Mouse (Mus musculus): ENCODE data around the gene Slc1a1. TPM values are rescaled to one million over a fixed set of nuclear protein-coding genes. Genes with fewer than 3 reads are reported as not detected.
A peak's percentile ranks its signal among the peaks of the same experiment; 100 is the strongest.

Gene Slc1a1
- polyA plus RNA-seq, 1 experiment from 2014 or later: 0.88 TPM

DNA sequence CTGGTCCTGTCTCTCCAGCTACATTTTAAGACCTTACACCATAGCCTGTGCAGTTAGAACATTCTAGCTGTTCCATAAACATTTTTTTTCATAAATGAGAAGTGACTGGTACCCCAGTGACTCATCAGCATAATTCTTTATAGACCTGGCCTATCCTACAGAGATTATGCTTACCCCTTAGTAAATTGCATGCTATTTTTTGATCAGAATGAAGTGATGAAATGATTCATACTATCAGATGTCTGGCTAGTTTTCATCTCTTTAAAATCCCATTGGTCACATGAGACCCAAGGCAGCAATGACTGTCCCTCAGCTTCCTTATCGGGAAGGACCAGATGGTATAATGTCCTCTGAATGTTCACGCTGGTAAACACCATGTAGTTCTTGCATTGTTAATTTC, 65.9 kb downstream of the Slc1a1 start:
- Histone ChIP-seq H3K27ac (ENCODE audit: low read length) (no peak overlapping the region), H3K4me1 (ENCODE audit: control insufficient read depth, insufficient read depth, low read length) (no peaks in the 10 kb centered on the region), H3K9me3 (ENCODE audit: control insufficient read depth, low read length) (no peaks in the 10 kb centered on the region), H3K9ac (ENCODE audit: low read depth, low read length) (no peak overlapping the region), H3K4me2 (ENCODE audit: low read depth, low read length) (no peak overlapping the region), H3K36me3 (ENCODE audit: control insufficient read depth, insufficient read depth, low read length) (no peaks in the 10 kb centered on the region), H3K4me3 (ENCODE audit: low read length) (no peak overlapping the region), H3K27me3 (replicated peaks; ENCODE audit: control insufficient read depth, insufficient read depth, low read length) (no peaks in the 10 kb centered on the region)
- WGBS: 92% methylated on average over 2 of the region's 2 CpGs
- ATAC-seq: no peak

DNA sequence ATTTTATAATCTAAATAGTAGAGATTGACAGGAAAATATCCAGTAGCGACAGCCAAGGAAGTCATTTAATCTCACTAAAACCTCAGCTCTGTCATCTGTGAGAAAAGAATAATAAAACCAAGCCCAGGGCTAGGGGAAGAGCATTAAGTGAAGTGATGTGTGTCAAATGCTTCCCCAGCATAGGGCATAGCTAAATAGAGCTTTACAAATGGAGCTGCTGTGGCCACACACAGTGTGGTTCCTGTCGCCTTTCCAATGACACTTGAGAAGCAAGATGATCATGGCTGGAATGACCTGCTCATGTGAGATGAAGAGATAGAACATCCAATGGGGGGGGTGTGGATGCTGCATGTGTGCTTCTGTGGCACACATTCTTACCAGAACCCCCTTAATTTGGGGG, 67.3 kb downstream of the Slc1a1 start:
- no peak for ATAC-seq
- Histone ChIP-seq H3K36me3 (ENCODE audit: control insufficient read depth, insufficient read depth, low read length) (no peaks in the 10 kb centered on the region), H3K4me1 (ENCODE audit: control insufficient read depth, insufficient read depth, low read length) (no peaks in the 10 kb centered on the region), H3K27me3 (replicated peaks; ENCODE audit: control insufficient read depth, insufficient read depth, low read length) (no peaks in the 10 kb centered on the region), H3K4me2 (ENCODE audit: low read depth, low read length) (no peak overlapping the region), H3K9ac (ENCODE audit: low read depth, low read length) (no peak overlapping the region), H3K27ac (ENCODE audit: low read length) (no peak overlapping the region), H3K9me3 (ENCODE audit: control insufficient read depth, low read length) (no peaks in the 10 kb centered on the region), H3K4me3 (ENCODE audit: low read length) (no peak overlapping the region)
- WGBS: 76% methylated on average over 2 of the region's 2 CpGs

DNA sequence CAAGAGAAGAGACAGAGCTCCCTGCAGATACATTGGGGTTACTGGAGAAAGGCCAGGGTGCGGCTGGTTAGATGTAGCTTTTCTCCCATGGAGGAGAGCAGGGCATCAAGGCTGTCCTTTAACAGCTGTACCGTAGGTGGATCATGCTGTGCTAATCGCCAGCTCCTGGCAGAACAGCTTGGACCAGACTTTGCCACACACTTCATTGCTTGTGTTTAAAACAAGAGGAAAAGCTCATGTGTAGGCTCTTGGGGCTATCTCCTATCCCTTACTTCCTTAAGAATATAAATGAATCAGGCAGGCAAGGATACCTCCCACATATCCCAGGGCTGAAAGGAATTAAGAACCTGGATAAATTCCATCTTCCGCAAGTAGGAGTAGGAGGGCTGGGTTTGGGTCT, 68.0 kb downstream of the Slc1a1 start:
- H3K9me3 ChIP-seq (ENCODE audit: control insufficient read depth, low read length): no peaks in the 10 kb centered on the region
- H3K4me2 ChIP-seq (ENCODE audit: low read depth, low read length): no peak overlapping the region
- H3K27me3 ChIP-seq (replicated peaks; ENCODE audit: control insufficient read depth, insufficient read depth, low read length): no peaks in the 10 kb centered on the region
- H3K9ac ChIP-seq (ENCODE audit: low read depth, low read length): no peak overlapping the region
- no peak overlapping the region for H3K27ac ChIP-seq (ENCODE audit: low read length)
- H3K4me3 ChIP-seq (ENCODE audit: low read length): no peak overlapping the region
- no peaks in the 10 kb centered on the region for H3K36me3 ChIP-seq (ENCODE audit: control insufficient read depth, insufficient read depth, low read length)
- H3K4me1 ChIP-seq (ENCODE audit: control insufficient read depth, insufficient read depth, low read length): no peaks in the 10 kb centered on the region
- 79% methylated on average over 4 of the region's 4 CpGs for WGBS
- no peak for ATAC-seq

- Histone ChIP-seq H3K36me3 (ENCODE audit: control insufficient read depth, insufficient read depth, low read length) (no peaks in the 10 kb centered on the region), H3K4me1 (ENCODE audit: control insufficient read depth, insufficient read depth, low read length) (no peaks in the 10 kb centered on the region), H3K27ac (ENCODE audit: low read length) (no peak overlapping the region), H3K4me3 (ENCODE audit: low read length) (no peak overlapping the region), H3K4me2 (ENCODE audit: low read depth, low read length) (no peak overlapping the region), H3K9ac (ENCODE audit: low read depth, low read length) (no peak overlapping the region), H3K9me3 (ENCODE audit: control insufficient read depth, low read length) (no peaks in the 10 kb centered on the region), H3K27me3 (replicated peaks; ENCODE audit: control insufficient read depth, insufficient read depth, low read length) (no peaks in the 10 kb centered on the region)
- ATAC-seq: 0 out of 2 replicates have a peak, but pooled peaks have one; percentile 40
- 61% methylated on average over 8 of the region's 8 CpGs for WGBS
Observed at GRCm38 (mm10) chr19:28903536-28904119, 68.8 kb downstream of the Slc1a1 start.

GRCm38 (mm10) chr19:28908186-28908585, 73.3 kb downstream of the Slc1a1 start:
- Histone ChIP-seq H3K27ac (ENCODE audit: low read length) (no peak overlapping the region), H3K4me3 (ENCODE audit: low read length) (no peak overlapping the region), H3K27me3 (replicated peaks; ENCODE audit: control insufficient read depth, insufficient read depth, low read length) (no peaks in the 10 kb centered on the region), H3K4me1 (ENCODE audit: control insufficient read depth, insufficient read depth, low read length) (no peaks in the 10 kb centered on the region), H3K36me3 (ENCODE audit: control insufficient read depth, insufficient read depth, low read length) (no peaks in the 10 kb centered on the region), H3K4me2 (ENCODE audit: low read depth, low read length) (no peak overlapping the region), H3K9me3 (ENCODE audit: control insufficient read depth, low read length) (no peaks in the 10 kb centered on the region), H3K9ac (ENCODE audit: low read depth, low read length) (no peak overlapping the region)
- 57% methylated on average over 4 of the region's 4 CpGs for WGBS
- ATAC-seq: no peak

- Histone ChIP-seq H3K27ac (ENCODE audit: low read length) (no peak overlapping the region), H3K4me2 (ENCODE audit: low read depth, low read length) (no peak overlapping the region), H3K27me3 (replicated peaks; ENCODE audit: control insufficient read depth, insufficient read depth, low read length) (no peaks in the 10 kb centered on the region), H3K4me1 (ENCODE audit: control insufficient read depth, insufficient read depth, low read length) (no peaks in the 10 kb centered on the region), H3K9me3 (ENCODE audit: control insufficient read depth, low read length) (no peaks in the 10 kb centered on the region), H3K9ac (ENCODE audit: low read depth, low read length) (no peak overlapping the region), H3K4me3 (ENCODE audit: low read length) (no peak overlapping the region), H3K36me3 (ENCODE audit: control insufficient read depth, insufficient read depth, low read length) (no peaks in the 10 kb centered on the region)
- no peak for ATAC-seq
- WGBS: 63% methylated on average over 9 of the region's 9 CpGs
Observed at GRCm38 (mm10) chr19:28908693-28909092, 73.8 kb downstream of the Slc1a1 start.

DNA sequence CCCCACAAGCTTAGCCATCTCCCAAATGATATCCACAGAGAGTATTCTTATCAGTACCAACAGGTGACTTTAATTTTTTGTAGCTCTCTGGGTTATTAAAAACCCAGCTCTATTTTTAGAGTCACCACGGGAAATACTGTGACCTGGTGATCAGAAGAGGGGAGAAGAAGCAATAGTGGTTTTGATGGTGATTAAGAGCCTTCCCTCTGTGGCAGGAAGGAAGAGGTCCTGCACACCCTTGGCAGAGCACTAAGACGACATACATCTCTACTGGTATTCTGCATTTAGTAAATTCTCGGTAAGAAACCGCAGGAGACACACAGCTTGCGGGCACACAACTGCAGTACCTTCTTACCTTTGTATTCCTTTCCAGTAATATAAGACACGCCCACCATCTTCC, 79.7 kb downstream of the Slc1a1 start:
- no peaks in the 10 kb centered on the region for H3K9me3 ChIP-seq (ENCODE audit: control insufficient read depth, low read length)
- H3K27me3 ChIP-seq (replicated peaks; ENCODE audit: control insufficient read depth, insufficient read depth, low read length): no peaks in the 10 kb centered on the region
- WGBS: 80% methylated on average over 6 of the region's 6 CpGs
- H3K36me3 ChIP-seq (ENCODE audit: control insufficient read depth, insufficient read depth, low read length): no peaks in the 10 kb centered on the region
- no peak overlapping the region for H3K4me2 ChIP-seq (ENCODE audit: low read depth, low read length)
- ATAC-seq: no peak
- no peak overlapping the region for H3K27ac ChIP-seq (ENCODE audit: low read length)
- H3K9ac ChIP-seq (ENCODE audit: low read depth, low read length): no peak overlapping the region
- peaks cover 7% of the 10 kb centered on the region for H3K4me1 ChIP-seq (ENCODE audit: control insufficient read depth, insufficient read depth, low read length)
- no peak overlapping the region for H3K4me3 ChIP-seq (ENCODE audit: low read length)

DNA sequence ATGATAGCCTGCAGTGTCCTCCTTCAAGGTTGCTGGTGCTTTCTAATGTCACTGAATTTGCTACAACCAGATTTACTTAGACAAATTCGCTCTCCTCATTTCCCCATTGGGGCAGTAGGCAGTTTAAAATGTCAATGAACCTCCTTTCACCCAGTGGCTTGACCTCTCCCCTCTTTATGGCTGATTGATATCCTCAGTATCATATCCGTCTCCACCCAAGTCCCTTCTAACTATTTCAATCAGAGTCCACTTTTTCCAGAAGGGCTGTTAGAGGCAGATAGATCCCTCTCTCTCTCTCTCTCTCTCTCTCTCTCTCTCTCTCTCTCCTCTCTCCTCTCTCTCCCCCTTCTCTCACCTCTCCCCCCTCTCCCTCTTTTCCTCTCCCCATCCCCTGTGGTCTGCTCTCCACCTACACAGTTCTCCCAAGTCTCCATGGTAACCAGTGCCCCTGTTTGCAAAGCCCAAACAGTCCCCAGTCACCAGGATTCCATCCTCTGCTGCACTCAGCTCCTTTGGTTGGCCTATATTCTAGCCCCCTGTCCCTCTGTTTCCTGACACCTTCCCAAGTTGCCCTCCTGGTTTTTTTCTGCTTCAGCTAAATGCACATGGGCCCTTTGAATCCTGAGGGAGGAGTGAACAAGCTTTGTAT, 80.9 kb downstream of the Slc1a1 start:
- no peaks in the 10 kb centered on the region for H3K9me3 ChIP-seq (ENCODE audit: control insufficient read depth, low read length)
- 60% methylated on average over 2 of the region's 2 CpGs for WGBS
- H3K27me3 ChIP-seq (replicated peaks; ENCODE audit: control insufficient read depth, insufficient read depth, low read length): no peaks in the 10 kb centered on the region
- H3K4me2 ChIP-seq (ENCODE audit: low read depth, low read length): no peak overlapping the region
- no peak overlapping the region for H3K9ac ChIP-seq (ENCODE audit: low read depth, low read length)
- no peak overlapping the region for H3K4me3 ChIP-seq (ENCODE audit: low read length)
- peaks cover 7% of the 10 kb centered on the region for H3K4me1 ChIP-seq (ENCODE audit: control insufficient read depth, insufficient read depth, low read length)
- no peak overlapping the region for H3K27ac ChIP-seq (ENCODE audit: low read length)
- ATAC-seq: peak; percentile 58
- H3K36me3 ChIP-seq (ENCODE audit: control insufficient read depth, insufficient read depth, low read length): no peaks in the 10 kb centered on the region

DNA sequence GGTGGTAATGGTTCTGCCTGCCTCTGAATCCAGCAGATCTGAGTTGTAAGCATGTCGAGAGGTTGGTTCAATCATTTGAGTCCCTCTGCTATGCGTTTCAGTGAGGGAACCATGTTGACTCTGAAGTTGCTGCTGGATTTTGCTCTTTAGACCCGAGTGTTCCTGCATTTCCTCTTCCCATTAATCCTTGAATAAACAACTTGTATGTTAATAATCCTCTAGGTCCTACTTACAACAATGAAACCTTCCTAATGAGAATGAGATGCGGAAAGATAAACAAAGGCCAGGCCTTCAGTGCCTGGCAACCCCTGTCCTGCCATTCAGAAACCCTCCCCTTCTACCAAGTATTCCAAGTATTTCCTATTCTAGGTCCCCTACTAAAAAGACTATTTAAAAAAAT, 81.6 kb downstream of the Slc1a1 start:
- Histone ChIP-seq H3K27ac (ENCODE audit: low read length) (no peak overlapping the region), H3K27me3 (replicated peaks; ENCODE audit: control insufficient read depth, insufficient read depth, low read length) (no peaks in the 10 kb centered on the region), H3K4me2 (ENCODE audit: low read depth, low read length) (no peak overlapping the region), H3K9ac (ENCODE audit: low read depth, low read length) (no peak overlapping the region), H3K4me3 (ENCODE audit: low read length) (no peak overlapping the region), H3K4me1 (ENCODE audit: control insufficient read depth, insufficient read depth, low read length) (peaks cover 7% of the 10 kb centered on the region), H3K9me3 (ENCODE audit: control insufficient read depth, low read length) (no peaks in the 10 kb centered on the region), H3K36me3 (ENCODE audit: control insufficient read depth, insufficient read depth, low read length) (no peaks in the 10 kb centered on the region)
- WGBS: 24% methylated on average over 4 of the region's 4 CpGs
- peak; percentile 70 for ATAC-seq

DNA sequence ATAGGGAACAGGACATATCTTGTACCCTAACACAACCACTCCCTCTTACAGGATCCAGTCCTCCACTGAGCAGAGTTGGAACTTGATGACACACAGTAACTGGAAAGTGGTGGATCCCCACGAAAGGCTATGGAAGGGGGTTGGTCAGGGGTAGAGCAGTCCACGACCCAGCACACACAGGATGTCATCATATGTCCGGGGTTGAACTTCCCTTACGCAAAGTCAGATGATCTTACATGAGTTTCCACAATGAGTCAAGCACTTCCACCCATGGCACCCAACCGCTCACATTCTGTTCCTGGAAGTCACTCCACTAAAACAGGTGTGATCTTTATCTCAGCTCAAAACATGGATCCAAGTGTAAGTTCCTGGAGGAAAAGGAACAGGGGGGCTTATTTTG, 83.0 kb downstream of the Slc1a1 start:
- Histone ChIP-seq H3K4me2 (ENCODE audit: low read depth, low read length) (no peak overlapping the region), H3K36me3 (ENCODE audit: control insufficient read depth, insufficient read depth, low read length) (no peaks in the 10 kb centered on the region), H3K4me1 (ENCODE audit: control insufficient read depth, insufficient read depth, low read length) (peaks cover 7% of the 10 kb centered on the region), H3K27me3 (replicated peaks; ENCODE audit: control insufficient read depth, insufficient read depth, low read length) (no peaks in the 10 kb centered on the region), H3K9me3 (ENCODE audit: control insufficient read depth, low read length) (no peaks in the 10 kb centered on the region), H3K27ac (ENCODE audit: low read length) (no peak overlapping the region), H3K9ac (ENCODE audit: low read depth, low read length) (no peak overlapping the region), H3K4me3 (ENCODE audit: low read length) (no peak overlapping the region)
- 73% methylated on average over 5 of the region's 5 CpGs for WGBS
- no peak for ATAC-seq

All from intestine, embryonic 16.5 days (tissue).